Mouse (Mus musculus) embryo, embryonic 10 days (tissue): ENCODE measurements at regions not wholly inside any gene's neighbourhood (a gene's known extent, or its start where the extent isn't known, plus 50 kb on each side); places are given as distances from the start of the nearest gene placed in this dataset.
A peak's percentile ranks its signal among the peaks of the same experiment; 100 is the strongest.

Source experiments
- DNase-seq: peaks from one replicate; pipeline ENCODE4 v3.0.0-alpha.2; 2015; ENCODE audit warnings: low spot score

- DNase-seq = no peak
Measured at GRCm38 (mm10) chr12:96748868-96749615, 1057.0 kb downstream of the Flrt2 start.

- peak; percentile 4 for DNase-seq
Measured at GRCm38 (mm10) chr12:96754714-96755113, 1062.7 kb downstream of the Flrt2 start.

DNA sequence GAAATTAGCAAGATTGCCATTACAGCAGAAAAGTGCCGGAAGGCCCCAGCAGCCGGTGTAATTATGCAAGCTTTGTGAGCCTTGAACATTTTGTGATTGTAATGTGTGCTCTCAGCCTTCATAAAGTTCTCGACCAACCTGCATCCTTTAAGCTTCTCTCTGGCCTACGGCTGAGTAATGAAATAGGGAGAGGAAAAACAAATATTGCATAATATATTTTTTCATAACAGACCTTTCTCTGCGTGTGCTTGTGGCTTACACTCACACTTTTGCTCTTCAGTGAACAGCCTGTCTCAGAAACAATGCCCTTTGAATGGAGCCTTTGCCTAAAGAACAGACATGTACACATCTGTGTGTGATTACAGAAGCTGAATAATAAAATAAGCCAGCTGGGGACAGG lies 1071.1 kb downstream of the Flrt2 start:
- DNase-seq = no peak

DNA sequence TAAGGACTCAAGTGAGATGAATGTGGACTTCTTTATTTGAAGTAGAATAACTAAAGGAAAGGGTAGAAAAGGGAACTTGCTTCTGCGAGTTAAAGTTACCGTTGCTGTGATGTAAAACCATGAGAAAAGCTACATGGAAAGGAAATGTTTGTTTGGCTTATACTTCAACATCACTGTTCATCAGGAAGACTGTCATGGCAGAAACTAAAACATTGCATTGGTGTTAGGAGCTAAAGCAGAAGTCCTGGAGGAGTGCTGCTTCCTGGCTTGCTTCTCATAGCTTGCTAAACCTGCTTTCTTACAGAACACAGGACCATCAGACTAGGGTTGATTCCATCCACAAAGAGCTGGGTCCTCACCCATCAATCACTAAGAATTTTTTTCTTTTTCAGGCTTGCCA lies 1071.6 kb downstream of the Flrt2 start:
- DNase-seq = no peak

- no peak for DNase-seq
Measured at GRCm38 (mm10) chr12:96764186-96764585, 1072.2 kb downstream of the Flrt2 start.

- no peak for DNase-seq
Measured at GRCm38 (mm10) chr12:96771222-96771621, 1079.2 kb downstream of the Flrt2 start.

GRCm38 (mm10) chr12:96821376-96821775 lies 1129.3 kb downstream of the Flrt2 start:
- DNase-seq = no peak

- no peak for DNase-seq
Measured at GRCm38 (mm10) chr12:96828415-96828814, 1136.4 kb downstream of the Flrt2 start.
